ENCODE assay signal across 8 mouse cellular contexts in genomic region chr4:135297931-135298546, GRCm38 (mm10). TPM values are rescaled to one million over a fixed set of nuclear protein-coding genes. Genes with fewer than 3 reads are reported as not detected.
DNase-seq lines count a peak whose midpoint lies in the region; ATAC-seq and TF ChIP-seq lines count a peak whose summit lies in the region.

No protein-coding gene starts in this region.

- peak overlapping the region; percentile 11; the same call in 1 of the 2 replicates for H3K4me3 ChIP-seq in layer of hippocampus, adult 2 months
- no peak overlapping the region for H3K4me3 ChIP-seq in lung, embryonic 14.5 days (ENCODE audit: low read depth, low read length)

- H3K9ac ChIP-seq in lung, embryonic 14.5 days, result no peak overlapping the region; the same call in 1 of the 2 replicates

- 0 out of 2 replicates have a peak overlapping the region, but pooled peaks have one; percentile 15 for H3K4me2 ChIP-seq in lung, embryonic 14.5 days

- peak overlapping the region; percentile 79 for H3K27ac ChIP-seq in layer of hippocampus, adult 2 months
- peak overlapping the region; percentile 81 for H3K27ac ChIP-seq in lung, embryonic 14.5 days (ENCODE audit: low read depth)

- DNase-seq in gastrocnemius, postnatal 10 days, result peak; percentile 56
- no peak for DNase-seq in gastrocnemius, adult 18-20 months (ENCODE audit: low spot score)
- peak; percentile 28 to 38 for DNase-seq in cerebellum, adult 18-20 months
- peak; percentile 37 to 65 for DNase-seq in frontal cortex, postnatal 14 days (ENCODE audit: low spot score in 2 of 2)
- peak; percentile 72 to 87 for DNase-seq in layer of hippocampus, adult 2 months (ENCODE audit: low spot score in 2 of 2)
- DNase-seq in lung, embryonic 14.5 days, result peak; percentile 66
- DNase-seq in telencephalon, adult 2 months (ENCODE audit: low read depth, low spot score), result peak; percentile 83
- DNase-seq in thymus, postnatal 25 days, result no peak

- TF ChIP-seq CTCF in layer of hippocampus, adult 2 months (conservative IDR thresholded peaks at IDR 0.05), result 0 out of 2 replicates have a peak, but pooled peaks have one; percentile 8
- no peak for TF ChIP-seq CTCF in lung, embryonic 14.5 days (IDR thresholded peaks at IDR 0.05; ENCODE audit: low read depth)

- WGBS in lung, embryonic 14.5 days, result 60% methylated on average over 15 of the region's 15 CpGs

- H3K36me3 ChIP-seq in lung, embryonic 14.5 days (ENCODE audit: insufficient read depth), result no peaks in the 10 kb centered on the region

- ATAC-seq in lung, embryonic 14.5 days (ENCODE audit: insufficient read depth), result peak; percentile 73

- H3K4me1 ChIP-seq in lung, embryonic 14.5 days (ENCODE audit: insufficient read depth), result no peaks in the 10 kb centered on the region

- no peaks in the 10 kb centered on the region for H3K27me3 ChIP-seq in lung, embryonic 14.5 days (ENCODE audit: insufficient read depth, low read length)

- H3K9me3 ChIP-seq in lung, embryonic 14.5 days (ENCODE audit: low read depth, low read length), result no peaks in the 10 kb centered on the region

RNA-seq across cellular contexts. Expression of gene Clic4, which starts 25.4 kb away (rescaled TPM):
- 10 to 100 TPM; 56.8 to 69.7 TPM for total RNA-seq in gastrocnemius, postnatal 10 days (2021)
- 10 to 100 TPM; 27.6 to 40.4 TPM for total RNA-seq in gastrocnemius, adult 18-20 months (2021)
- total RNA-seq in layer of hippocampus, adult 2 months (2021), result 10 to 100 TPM; 31.2 to 34.2 TPM
- polyA plus RNA-seq in lung, embryonic 14.5 days (2014; fragmentation: Nextera tagmentation; extraction: Ambion mirVana), result 128 and 133 TPM in 2 replicates

RNA-seq across cellular contexts. Expression of gene Srrm1, which starts 55.1 kb away (rescaled TPM):
- 100 to 1,000 TPM in 1 of 2 experiments, 10 to 100 TPM in 1; 74.6 to 107 TPM for total RNA-seq in gastrocnemius, postnatal 10 days (2021)
- total RNA-seq in gastrocnemius, adult 18-20 months (2021), result 10 to 100 TPM; 58.3 to 60.1 TPM
- total RNA-seq in layer of hippocampus, adult 2 months (2021), result 100 to 1,000 TPM; 136 to 153 TPM
- 201 and 224 TPM in 2 replicates for polyA plus RNA-seq in lung, embryonic 14.5 days (2014; fragmentation: Nextera tagmentation; extraction: Ambion mirVana)

Comparison
In these comparisons a context has a peak if more than half of its experiments do, and no peak if none do; other contexts are left out.
1. DNase-seq: peak in gastrocnemius, postnatal 10 days (single experiment), cerebellum, adult 18-20 months (2 of 2), frontal cortex, postnatal 14 days (2 of 2), layer of hippocampus, adult 2 months (2 of 2), lung, embryonic 14.5 days (single experiment) and telencephalon, adult 2 months (single experiment); none in gastrocnemius, adult 18-20 months (single experiment) and thymus, postnatal 25 days (single experiment).